Mouse (Mus musculus): ENCODE measurements around the gene Rbp2. TPM values are rescaled to one million over a fixed set of nuclear protein-coding genes. Genes with fewer than 3 reads are reported as not detected.

Gene Rbp2
- total and polyA plus RNA-seq, 2 experiments from 2014 or later = not detected

GRCm38 (mm10) chr9:98497990-98498389 is 12.1 kb downstream of the Rbp2 start:
- Histone ChIP-seq H3K4me2 (ENCODE audit: low read depth, low read length) (no peak overlapping the region), H3K4me1 (ENCODE audit: control insufficient read depth, insufficient read depth) (no peaks in the 10 kb centered on the region), H3K36me3 (replicated peaks; ENCODE audit: control insufficient read depth, insufficient read depth, low read length) (no peaks in the 10 kb centered on the region), H3K9me3 (replicated peaks; ENCODE audit: control insufficient read depth, low read length) (no peaks in the 10 kb centered on the region), H3K9ac (replicated peaks; ENCODE audit: low read depth, low read length) (no peak overlapping the region), H3K27ac (ENCODE audit: low read depth) (peak overlapping the region; percentile 64), H3K27me3 (ENCODE audit: control insufficient read depth, insufficient read depth, low read length) (no peaks in the 10 kb centered on the region), H3K4me3 (ENCODE audit: low read depth, low read length) (no peak overlapping the region)
- TF ChIP-seq CTCF (IDR thresholded peaks at IDR 0.05; ENCODE audit: low read depth) (no peak), EP300 (IDR thresholded peaks at IDR 0.05; ENCODE audit: low read depth) (no peak)
- peak; percentile 16 for DNase-seq (ENCODE audit: low spot score)
- peak; percentile 63; the same call in 1 of the 2 replicates for ATAC-seq (ENCODE audit: insufficient read depth, low read depth)
- 42% methylated on average over 6 of the region's 6 CpGs for WGBS

- no peak overlapping the region for H3K9ac ChIP-seq (replicated peaks; ENCODE audit: low read depth, low read length)
- 0 out of 2 replicates have a peak overlapping the region, but pooled peaks have one; percentile 11 for H3K27ac ChIP-seq (ENCODE audit: low read depth)
- ATAC-seq (ENCODE audit: insufficient read depth, low read depth) (no peak), DNase-seq (ENCODE audit: low spot score) (no peak)
- no peaks in the 10 kb centered on the region for H3K36me3 ChIP-seq (replicated peaks; ENCODE audit: control insufficient read depth, insufficient read depth, low read length)
- no peak overlapping the region for H3K4me2 ChIP-seq (ENCODE audit: low read depth, low read length)
- no peaks in the 10 kb centered on the region for H3K9me3 ChIP-seq (replicated peaks; ENCODE audit: control insufficient read depth, low read length)
- WGBS = 73% methylated on average over 17 of the region's 17 CpGs
- no peaks in the 10 kb centered on the region for H3K27me3 ChIP-seq (ENCODE audit: control insufficient read depth, insufficient read depth, low read length)
- H3K4me1 ChIP-seq (ENCODE audit: control insufficient read depth, insufficient read depth) = no peaks in the 10 kb centered on the region
- TF ChIP-seq EP300 (IDR thresholded peaks at IDR 0.05; ENCODE audit: low read depth) = no peak
- no peak for TF ChIP-seq CTCF (IDR thresholded peaks at IDR 0.05; ENCODE audit: low read depth)
- H3K4me3 ChIP-seq (ENCODE audit: low read depth, low read length) = no peak overlapping the region
These were observed 12.9 kb downstream of the Rbp2 start for GRCm38 (mm10) chr9:98498717-98499268.

GRCm38 (mm10) chr9:98499601-98500000 is 13.7 kb downstream of the Rbp2 start:
- DNase-seq (ENCODE audit: low spot score) = no peak
- Histone ChIP-seq H3K4me2 (ENCODE audit: low read depth, low read length) (no peak overlapping the region), H3K4me3 (ENCODE audit: low read depth, low read length) (no peak overlapping the region), H3K4me1 (ENCODE audit: control insufficient read depth, insufficient read depth) (no peaks in the 10 kb centered on the region), H3K27ac (ENCODE audit: low read depth) (no peak overlapping the region), H3K9me3 (replicated peaks; ENCODE audit: control insufficient read depth, low read length) (no peaks in the 10 kb centered on the region), H3K27me3 (ENCODE audit: control insufficient read depth, insufficient read depth, low read length) (no peaks in the 10 kb centered on the region), H3K9ac (replicated peaks; ENCODE audit: low read depth, low read length) (no peak overlapping the region), H3K36me3 (replicated peaks; ENCODE audit: control insufficient read depth, insufficient read depth, low read length) (no peaks in the 10 kb centered on the region)
- 62% methylated on average over 5 of the region's 5 CpGs for WGBS
- ATAC-seq (ENCODE audit: insufficient read depth, low read depth) = no peak
- no peak for TF ChIP-seq CTCF (IDR thresholded peaks at IDR 0.05; ENCODE audit: low read depth)
- no peak for TF ChIP-seq EP300 (IDR thresholded peaks at IDR 0.05; ENCODE audit: low read depth)

- Histone ChIP-seq H3K4me1 (ENCODE audit: control insufficient read depth, insufficient read depth) (no peaks in the 10 kb centered on the region), H3K27me3 (ENCODE audit: control insufficient read depth, insufficient read depth, low read length) (0 out of 2 replicates have a peak, but pooled peaks cover 4% of the 10 kb centered on the region), H3K27ac (ENCODE audit: low read depth) (no peak overlapping the region), H3K4me2 (ENCODE audit: low read depth, low read length) (no peak overlapping the region), H3K9me3 (replicated peaks; ENCODE audit: control insufficient read depth, low read length) (no peaks in the 10 kb centered on the region), H3K9ac (replicated peaks; ENCODE audit: low read depth, low read length) (no peak overlapping the region), H3K36me3 (replicated peaks; ENCODE audit: control insufficient read depth, insufficient read depth, low read length) (no peaks in the 10 kb centered on the region), H3K4me3 (ENCODE audit: low read depth, low read length) (no peak overlapping the region)
- no peak for ATAC-seq (ENCODE audit: insufficient read depth, low read depth)
- TF ChIP-seq EP300 (IDR thresholded peaks at IDR 0.05; ENCODE audit: low read depth) (no peak), CTCF (IDR thresholded peaks at IDR 0.05; ENCODE audit: low read depth) (no peak)
- WGBS = 55% methylated on average over 6 of the region's 6 CpGs
- DNase-seq (ENCODE audit: low spot score) = no peak
These were observed 21.6 kb downstream of the Rbp2 start for GRCm38 (mm10) chr9:98507480-98507879.

- H3K4me1 ChIP-seq (ENCODE audit: control insufficient read depth, insufficient read depth) = no peaks in the 10 kb centered on the region
- no peak overlapping the region for H3K9ac ChIP-seq (replicated peaks; ENCODE audit: low read depth, low read length)
- no peak overlapping the region for H3K27ac ChIP-seq (ENCODE audit: low read depth)
- no peak overlapping the region for H3K4me3 ChIP-seq (ENCODE audit: low read depth, low read length)
- no peak overlapping the region for H3K4me2 ChIP-seq (ENCODE audit: low read depth, low read length)
- no peak for ATAC-seq (ENCODE audit: insufficient read depth, low read depth)
- 79% methylated on average over 6 of the region's 6 CpGs for WGBS
- TF ChIP-seq EP300 (IDR thresholded peaks at IDR 0.05; ENCODE audit: low read depth) (no peak), CTCF (IDR thresholded peaks at IDR 0.05; ENCODE audit: low read depth) (no peak)
- no peaks in the 10 kb centered on the region for H3K9me3 ChIP-seq (replicated peaks; ENCODE audit: control insufficient read depth, low read length)
- H3K36me3 ChIP-seq (replicated peaks; ENCODE audit: control insufficient read depth, insufficient read depth, low read length) = no peaks in the 10 kb centered on the region
- H3K27me3 ChIP-seq (ENCODE audit: control insufficient read depth, insufficient read depth, low read length) = 0 out of 2 replicates have a peak, but pooled peaks cover 4% of the 10 kb centered on the region
- DNase-seq (ENCODE audit: low spot score) = no peak
These were observed 24.6 kb downstream of the Rbp2 start for GRCm38 (mm10) chr9:98510363-98511055.

Measured in heart, postnatal 0 days (tissue).